Mouse (Mus musculus): ENCODE results near the gene Olfr979.
"Not testable (repeated sequence)": the region's sequence is repeated elsewhere in the genome, so short reads cannot be mapped to it uniquely, and the experiment has no call there.

Olfr979 gene

DNA sequence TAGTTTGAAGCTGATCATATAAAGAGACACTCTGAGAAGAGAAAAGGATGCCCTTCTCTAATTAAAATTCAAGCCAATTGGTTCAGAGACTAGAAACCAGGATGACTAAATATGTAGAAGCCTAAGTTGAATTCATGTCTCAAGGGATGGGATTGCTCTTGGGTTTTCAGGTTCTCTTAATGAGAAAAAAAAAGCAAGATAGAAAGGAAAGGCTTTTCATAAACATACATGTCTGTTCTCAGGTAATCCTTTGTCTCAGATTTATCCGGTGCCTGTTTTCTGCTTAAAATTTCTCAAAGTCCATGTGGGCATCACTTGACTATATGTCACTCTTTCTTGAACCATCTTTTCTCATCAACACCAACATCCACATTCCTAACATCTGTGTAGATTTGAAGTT, at the start of gene Olfr979:
Olfr979 (minus strand) TSS at position 101 of the 400 bp plus-strand sequence.
- no peak for DNase-seq (ENCODE audit: low read depth, low spot score)

DNA sequence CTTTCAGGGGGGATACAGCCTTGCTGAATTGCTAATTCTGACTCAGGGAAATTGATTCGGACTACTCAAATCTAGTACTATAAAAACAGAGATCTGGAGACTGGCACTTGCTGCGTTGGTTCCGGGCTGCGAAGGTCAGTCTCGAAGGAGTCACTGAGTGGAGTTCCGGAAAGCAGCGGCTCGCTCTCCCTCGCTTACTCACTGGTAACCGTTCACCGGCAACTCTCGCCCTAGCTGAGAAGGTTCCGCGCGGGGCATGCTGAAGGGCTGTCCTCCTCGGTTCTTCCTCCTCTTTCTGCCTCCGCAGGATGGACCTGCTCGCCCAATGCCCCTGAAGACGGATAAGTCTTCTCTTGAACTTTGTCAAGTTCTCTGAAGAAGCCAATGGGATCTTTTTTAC, 46.9 kb upstream of the Olfr979 start:
- no peak for DNase-seq (ENCODE audit: low read depth, low spot score)

DNA sequence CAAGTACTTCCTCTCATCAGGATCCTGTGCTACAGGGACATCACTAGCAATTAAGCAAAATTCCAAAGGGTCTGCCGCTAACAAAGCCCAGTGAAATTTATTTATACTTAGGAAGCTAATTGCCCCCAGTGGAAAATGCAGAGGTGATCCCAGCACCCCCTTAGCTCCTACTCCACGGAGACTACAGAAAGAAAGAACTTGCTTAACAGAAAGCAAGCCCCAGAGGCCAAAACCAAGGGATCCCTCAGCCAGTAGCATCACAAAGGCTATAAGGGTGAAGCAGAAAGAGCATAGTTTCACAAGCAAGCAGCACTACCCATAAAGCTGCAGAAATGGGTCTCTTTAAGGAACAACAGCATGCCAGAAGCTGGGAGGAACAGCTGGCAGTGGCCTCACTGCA, 17.9 kb upstream of the Olfr979 start, which contains the start of gene Olfr981:
Olfr981 (plus strand) TSS at position 301 of the 400 bp plus-strand sequence.
- DNase-seq (ENCODE audit: low read depth, low spot score), result no peak

DNA sequence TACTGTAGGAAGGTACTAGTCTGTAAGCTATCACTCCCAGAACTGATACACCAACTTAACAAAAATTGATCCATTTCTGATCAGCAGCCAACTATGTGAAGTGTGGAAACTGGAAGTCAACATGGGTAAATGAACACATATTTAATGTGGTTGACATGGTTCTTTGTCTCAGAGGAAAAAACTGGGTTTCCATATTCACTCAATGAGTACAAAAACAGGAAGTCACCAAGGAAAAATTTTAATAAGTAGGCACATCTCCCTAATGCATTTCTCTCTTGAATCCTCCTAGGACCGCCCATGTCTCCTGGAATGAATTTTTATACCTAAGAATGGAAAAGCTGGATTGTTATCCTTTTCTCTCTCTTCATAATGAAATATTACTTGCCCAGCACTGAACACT, 6.2 kb upstream of the Olfr979 start, which contains the start of gene Olfr980:
Olfr980 (minus strand) TSS at position 101 of the 400 bp plus-strand sequence.
- no peak for DNase-seq (ENCODE audit: low read depth, low spot score)

DNA sequence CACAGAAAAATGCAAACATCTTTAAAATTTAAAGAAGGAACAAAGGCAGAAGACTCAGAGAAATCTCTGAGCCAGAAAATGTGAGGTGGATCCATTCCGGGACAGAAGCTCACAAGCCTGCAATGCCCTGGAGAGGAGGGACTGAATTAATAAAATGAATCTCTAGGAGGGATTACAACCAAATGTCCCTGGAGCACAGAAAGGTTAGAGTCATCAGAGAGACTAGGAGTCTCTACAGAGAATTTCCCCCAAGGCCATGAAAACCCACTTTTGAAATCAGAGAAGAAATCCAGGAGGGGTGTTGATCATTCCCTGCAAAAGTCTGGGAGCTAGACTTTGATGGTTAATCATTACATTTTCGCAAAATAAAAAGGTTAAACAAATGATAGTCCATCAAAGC, 11.5 kb downstream of the Olfr979 start, which contains the start of gene Olfr978:
Olfr978 (plus strand) TSS at position 301 of the 400 bp plus-strand sequence.
- DNase-seq (ENCODE audit: low read depth, low spot score), result no peak

DNA sequence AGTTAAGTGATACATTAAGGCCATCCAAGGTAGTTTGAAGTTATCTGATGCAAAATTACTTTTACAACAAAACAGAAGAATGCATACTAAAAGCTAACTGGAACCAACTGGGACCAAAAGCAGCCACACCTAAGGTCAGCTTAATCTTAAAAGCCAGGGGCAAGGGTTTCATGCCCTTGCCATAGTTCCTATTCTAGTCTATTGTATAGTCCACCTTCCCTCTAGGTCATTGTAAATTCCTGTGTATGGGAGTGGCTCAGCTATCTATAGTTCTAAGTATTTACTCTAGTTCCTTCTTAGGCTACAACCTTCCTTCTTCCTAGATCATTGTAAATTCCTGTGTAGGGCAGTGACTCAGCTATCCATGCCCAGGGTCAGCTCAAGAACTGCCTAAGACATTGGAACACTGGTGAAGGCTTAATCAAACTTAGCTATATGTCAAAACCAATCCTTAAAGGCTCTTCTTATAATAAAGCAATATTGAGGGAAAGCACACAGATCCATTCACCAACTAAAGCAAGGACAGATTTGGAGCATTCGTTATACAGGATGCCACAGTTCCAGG, 26.6 kb downstream of the Olfr979 start:
- not testable (repeated sequence) for DNase-seq (ENCODE audit: low read depth, low spot score)

DNA sequence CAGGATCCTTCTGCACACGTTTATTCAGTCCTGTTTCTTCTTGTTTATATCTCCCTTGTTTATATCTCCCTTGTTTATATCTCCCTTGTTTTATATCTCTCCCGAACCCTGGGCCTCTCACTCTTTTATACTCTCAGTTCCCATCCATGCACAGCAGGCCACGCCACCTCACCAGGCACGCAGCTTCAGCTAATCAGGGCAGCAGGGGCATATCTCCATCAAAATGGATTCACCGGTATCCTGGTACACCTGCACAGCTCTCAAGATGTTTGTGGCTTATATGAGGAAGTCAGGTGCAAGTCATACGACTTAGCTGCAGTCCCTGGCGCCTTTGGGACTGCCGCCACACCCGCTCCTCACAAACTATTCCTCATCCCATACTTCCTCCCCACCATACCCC, 42.2 kb downstream of the Olfr979 start, which contains the start of gene Olfr976:
Olfr976 (minus strand) TSS at position 101 of the 400 bp plus-strand sequence.
- not testable (repeated sequence) for DNase-seq (ENCODE audit: low read depth, low spot score)

DNA sequence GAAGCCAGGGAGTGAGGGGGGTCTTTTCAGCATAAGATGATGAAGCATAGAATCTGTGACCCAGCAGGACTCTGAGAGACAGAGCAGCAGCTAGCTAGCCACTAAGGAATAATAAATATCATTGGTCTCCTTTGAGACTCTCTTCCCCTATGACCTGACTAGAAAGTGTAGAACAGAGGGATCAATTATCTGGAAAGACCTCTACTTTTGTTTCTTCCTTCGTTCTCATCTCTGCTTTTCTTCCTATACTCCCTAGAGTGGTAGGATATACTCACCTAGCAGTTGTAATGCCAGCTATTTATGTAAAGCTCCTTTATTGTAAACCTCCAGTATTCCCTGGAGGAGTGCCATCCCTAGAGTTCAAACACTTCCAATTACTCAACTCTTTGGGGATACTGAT, 51.3 kb downstream of the Olfr979 start, which contains the start of gene Olfr975:
Olfr975 (minus strand) TSS at position 101 of the 400 bp plus-strand sequence.
- DNase-seq (ENCODE audit: low read depth, low spot score), result no peak

Data from brain, adult 2 months (tissue).